Mouse (Mus musculus) forebrain, embryonic 12.5 days (tissue): Measurements from ENCODE around the gene Klhdc8a. TPM values are rescaled to one million over a fixed set of nuclear protein-coding genes. Genes with fewer than 3 reads are reported as not detected.
"Not testable (repeated sequence)": the region's sequence is repeated elsewhere in the genome, so short reads cannot be mapped to it uniquely, and the experiment has no call there.

ENCODE experiments used
- ATAC-seq: fragments of 200-750 bp; cut with Nextera tagmentation; 2 replicates; pipeline ENCODE4 v1.8.0; 2017; ENCODE audit warnings: moderate TSS enrichment; ENCODE audit not compliant: low FRiP score
- H3K27ac ChIP-seq: fragments of 300-500 bp; sonication (generic); 2 replicates; pipeline ENCODE4 v1.5.1; 2016; ENCODE audit warnings: mild to moderate bottlenecking
- H3K27me3 ChIP-seq: fragments of 300-500 bp; sonication (generic); 2 replicates; pipeline ENCODE4 v1.6.1; 2016; ENCODE audit warnings: mild to moderate bottlenecking
- H3K36me3 ChIP-seq: fragments of 300-500 bp; sonication (generic); replicated peaks from 2 replicates; pipeline ENCODE4 v1.6.1; 2016; ENCODE audit warnings: mild to moderate bottlenecking
- H3K4me1 ChIP-seq: fragments of 300-500 bp; sonication (generic); 2 replicates; pipeline ENCODE4 v1.6.1; 2016
- H3K4me2 ChIP-seq: fragments of 300-500 bp; sonication (generic); 2 replicates; pipeline ENCODE4 v1.6.1; 2016; ENCODE audit warnings: mild to moderate bottlenecking, moderate library complexity
- H3K4me3 ChIP-seq: fragments of 300-500 bp; sonication (generic); replicated peaks from 2 replicates; pipeline ENCODE4 v1.5.1; 2016; ENCODE audit warnings: mild to moderate bottlenecking
- H3K9ac ChIP-seq: fragments of 300-500 bp; sonication (generic); 2 replicates; pipeline ENCODE4 v1.6.1; 2016; ENCODE audit warnings: mild to moderate bottlenecking
- H3K9me3 ChIP-seq: fragments of 300-500 bp; sonication (generic); 2 replicates; pipeline ENCODE4 v1.6.1; 2016
- WGBS: fragments of 180-500 bp; shearing (Covaris S2); methylation state at CpG from one replicate; pipeline ENCODE4 v1.1.7; 2016; 5-methylcytosine and 5-hydroxymethylcytosine counted together
- polyA plus RNA-seq: library from polyadenylated mRNA; unstranded; fragments of >200 nt; fragmentation: Nextera tagmentation; extraction: Ambion mirVana; gene quantifications from 2 replicates; pipeline ENCODE4 v1.2.1, GENCODE M21; 2016

Klhdc8a gene
- polyA plus RNA-seq, 1 experiment from 2014 or later, result 1.7 TPM

DNA sequence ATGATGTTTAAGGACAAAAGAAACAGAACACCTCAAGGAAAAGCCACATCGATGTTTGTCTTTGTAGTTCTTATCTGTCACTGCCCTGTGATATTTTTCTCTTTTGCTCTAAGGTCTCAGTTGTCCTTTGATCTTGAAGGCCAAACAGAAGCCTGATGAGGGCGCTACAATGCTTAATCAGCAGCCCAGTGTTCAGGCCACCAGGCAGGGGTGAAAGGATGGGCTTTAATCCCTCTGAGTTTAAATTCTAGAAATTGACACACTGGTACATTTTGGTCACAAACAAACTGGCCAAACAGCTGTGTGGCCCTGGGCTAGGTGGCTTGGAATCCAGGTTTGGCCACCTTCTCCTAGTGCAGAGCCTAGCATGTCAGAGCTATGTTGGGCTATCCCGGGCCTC lies 21.7 kb upstream of the Klhdc8a start:
- Histone ChIP-seq H3K4me3 (no peak overlapping the region), H3K27ac (no peak overlapping the region), H3K9ac (no peak overlapping the region), H3K4me1 (peaks cover 8% of the 10 kb centered on the region), H3K4me2 (no peak overlapping the region), H3K27me3 (0 out of 2 replicates have a peak, but pooled peaks cover 8% of the 10 kb centered on the region), H3K9me3 (no peaks in the 10 kb centered on the region), H3K36me3 (no peaks in the 10 kb centered on the region)
- no peak for ATAC-seq
- 82% methylated on average over 3 of the region's 3 CpGs for WGBS

GRCm38 (mm10) chr1:132277124-132277523 lies 21.3 kb upstream of the Klhdc8a start:
- H3K4me1 ChIP-seq, result peaks cover 12% of the 10 kb centered on the region
- 81% methylated on average over 6 of the region's 6 CpGs for WGBS

DNA sequence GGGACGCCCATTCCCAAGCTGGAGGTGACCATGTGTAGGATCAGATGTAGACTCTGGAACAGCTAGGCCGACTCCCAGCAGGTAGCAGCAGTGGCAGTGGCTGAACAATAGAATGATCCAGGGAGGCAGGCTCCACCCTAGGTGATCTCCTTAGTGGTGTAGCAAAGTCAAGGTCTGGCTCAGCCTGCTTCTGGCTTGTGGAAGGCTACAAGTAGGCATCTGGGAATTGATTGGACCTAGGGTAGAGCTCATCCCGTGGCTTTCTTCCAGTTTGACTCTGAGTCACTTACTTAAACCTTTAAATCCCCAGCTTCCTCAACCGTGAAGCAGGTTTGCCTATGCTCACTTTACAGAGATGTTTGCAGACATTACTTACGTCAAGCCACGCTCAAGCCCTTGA lies 17.8 kb upstream of the Klhdc8a start:
- Histone ChIP-seq H3K27me3 (peaks cover 11% of the 10 kb centered on the region), H3K4me1 (peaks cover 33% of the 10 kb centered on the region)
- ATAC-seq, H3K4me2 ChIP-seq, H3K36me3 ChIP-seq, H3K9me3 ChIP-seq, H3K9ac ChIP-seq, H3K27ac ChIP-seq, H3K4me3 ChIP-seq: not testable (repeated sequence)
- WGBS, result 74% methylated on average over 6 of the region's 6 CpGs

More at GRCm38 (mm10) chr1:132277124-132277523, 21.3 kb upstream of the Klhdc8a start:
- H3K4me3 ChIP-seq, result no peak overlapping the region
- H3K36me3 ChIP-seq, result no peaks in the 10 kb centered on the region
- H3K9me3 ChIP-seq, result no peaks in the 10 kb centered on the region
- 0 out of 2 replicates have a peak, but pooled peaks cover 5% of the 10 kb centered on the region for H3K27me3 ChIP-seq
- no peak overlapping the region for H3K4me2 ChIP-seq
- ATAC-seq, result no peak
- no peak overlapping the region for H3K27ac ChIP-seq
- no peak overlapping the region for H3K9ac ChIP-seq

DNA sequence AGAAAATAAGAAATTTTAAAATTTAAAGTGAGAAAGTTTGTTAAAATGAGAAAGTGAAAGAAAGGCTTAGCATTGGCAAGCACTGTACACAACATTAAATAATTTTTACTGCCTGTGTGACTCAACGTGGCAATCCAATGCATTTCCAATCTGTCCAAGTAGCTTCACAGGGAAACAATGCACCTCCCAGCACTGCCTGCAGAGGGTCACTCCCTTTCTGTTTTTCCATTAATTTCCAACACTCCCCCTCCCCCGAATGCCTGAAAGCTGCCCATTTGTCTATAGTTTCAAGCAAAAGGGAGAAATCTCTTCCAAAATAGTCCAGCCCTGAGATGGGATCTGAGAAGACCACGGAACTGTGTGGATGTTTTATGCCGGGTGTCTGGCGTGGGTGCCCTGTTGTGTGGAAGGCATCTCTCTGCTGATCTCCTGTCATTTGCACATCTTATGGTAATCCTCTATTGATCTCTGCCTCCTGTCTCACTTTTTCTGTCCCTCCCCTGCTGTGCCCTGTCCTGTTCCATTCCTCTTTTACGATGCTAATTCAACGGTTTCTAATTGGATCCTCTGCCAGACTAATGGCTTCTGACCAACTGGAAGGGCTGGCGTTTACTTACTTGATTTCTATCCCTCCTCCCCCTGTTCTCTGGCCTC lies 16.8 kb upstream of the Klhdc8a start:
- Histone ChIP-seq H3K27ac (peak overlapping the region; percentile 78), H3K4me1 (peaks cover 37% of the 10 kb centered on the region), H3K9ac (no peak overlapping the region), H3K9me3 (no peaks in the 10 kb centered on the region), H3K36me3 (no peaks in the 10 kb centered on the region), H3K4me2 (peak overlapping the region; percentile 25; the same call in 1 of the 2 replicates), H3K4me3 (no peak overlapping the region), H3K27me3 (peaks cover 17% of the 10 kb centered on the region)
- ATAC-seq, result peak; percentile 66
- 6% methylated on average over 8 of the region's 8 CpGs for WGBS

DNA sequence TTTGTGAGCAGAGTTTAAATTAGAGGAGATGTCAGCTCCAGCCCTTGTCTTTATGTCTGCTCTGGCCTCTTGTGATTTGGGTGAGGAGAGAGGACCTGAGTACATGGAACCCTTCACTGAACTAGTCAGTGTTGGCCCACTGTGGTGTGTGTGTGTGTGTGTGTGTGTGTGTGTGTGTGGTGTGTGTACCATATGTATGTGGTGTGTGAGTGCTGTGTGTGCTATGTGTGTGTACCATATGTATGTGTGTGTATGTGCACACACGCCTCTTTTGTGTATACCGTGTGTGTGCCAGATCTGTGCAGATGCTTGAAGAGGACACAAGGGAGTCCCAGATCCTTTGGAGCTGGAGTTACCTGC lies 16.3 kb upstream of the Klhdc8a start:
- 82% methylated on average over 2 of the region's 2 CpGs for WGBS
- ATAC-seq, result peak; percentile 18; the same call in 1 of the 2 replicates
- H3K36me3 ChIP-seq, result no peaks in the 10 kb centered on the region
- no peaks in the 10 kb centered on the region for H3K9me3 ChIP-seq
- H3K4me3 ChIP-seq, result no peak overlapping the region
- peaks cover 17% of the 10 kb centered on the region for H3K27me3 ChIP-seq
- H3K4me2 ChIP-seq, result no peak overlapping the region
- H3K27ac ChIP-seq, result peak overlapping the region; percentile 78
- H3K4me1 ChIP-seq, result peaks cover 40% of the 10 kb centered on the region
- H3K9ac ChIP-seq, result no peak overlapping the region

DNA sequence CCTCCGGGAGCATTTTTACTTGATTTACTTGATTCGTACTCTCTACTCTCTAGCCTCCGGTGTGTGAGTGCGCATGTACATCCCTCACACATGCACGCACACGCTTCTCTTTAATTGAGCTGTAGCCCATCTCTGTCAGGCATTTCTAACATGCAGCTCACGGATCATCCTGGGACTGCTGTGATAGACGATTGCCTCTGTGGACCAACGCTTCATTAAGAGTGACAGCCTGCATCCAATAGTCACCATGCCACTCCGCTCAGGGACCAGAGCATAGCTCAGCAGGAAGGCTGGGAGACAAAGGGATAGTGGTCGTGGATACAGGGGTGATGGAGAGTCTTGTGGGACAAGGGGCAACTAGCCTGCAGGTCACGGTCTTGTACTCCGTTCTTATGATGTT lies 15.4 kb upstream of the Klhdc8a start:
- Histone ChIP-seq H3K27me3 (peaks cover 17% of the 10 kb centered on the region), H3K27ac (peak overlapping the region; percentile 78), H3K4me2 (no peak overlapping the region), H3K4me3 (no peak overlapping the region), H3K9ac (no peak overlapping the region), H3K4me1 (peaks cover 49% of the 10 kb centered on the region), H3K9me3 (no peaks in the 10 kb centered on the region), H3K36me3 (no peaks in the 10 kb centered on the region)
- 54% methylated on average over 13 of the region's 13 CpGs for WGBS
- peak; percentile 65 for ATAC-seq

GRCm38 (mm10) chr1:132286735-132287134 lies 11.7 kb upstream of the Klhdc8a start:
- Histone ChIP-seq H3K9ac (no peak overlapping the region), H3K9me3 (no peaks in the 10 kb centered on the region), H3K4me1 (peaks cover 70% of the 10 kb centered on the region), H3K27ac (no peak overlapping the region), H3K36me3 (no peaks in the 10 kb centered on the region), H3K27me3 (peaks cover 18% of the 10 kb centered on the region), H3K4me3 (no peak overlapping the region), H3K4me2 (no peak overlapping the region)
- WGBS, result 88% methylated on average over 1 of the region's 1 CpGs
- no peak for ATAC-seq

DNA sequence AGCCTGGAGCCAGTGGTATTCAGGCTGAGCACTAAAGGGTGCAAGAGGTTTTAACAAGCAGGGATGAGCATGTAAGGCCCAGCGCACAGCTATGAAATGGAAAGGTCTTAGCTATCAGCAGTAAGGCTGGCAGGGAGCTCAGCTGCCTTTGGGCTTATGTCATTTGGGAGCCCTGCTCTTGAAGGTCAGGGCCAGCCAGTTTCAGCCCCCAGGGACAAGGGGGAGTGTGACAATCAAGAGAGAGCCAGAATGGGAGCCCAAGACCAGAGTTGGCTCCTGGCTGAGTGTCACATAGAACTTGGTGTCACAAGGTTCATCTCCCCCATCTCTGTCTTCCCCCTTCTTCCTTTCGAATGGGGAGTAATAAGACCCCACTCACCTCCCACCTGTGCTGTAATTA lies 11.0 kb upstream of the Klhdc8a start:
- H3K36me3 ChIP-seq, result no peaks in the 10 kb centered on the region
- peak overlapping the region; percentile 13; the same call in 1 of the 2 replicates for H3K27ac ChIP-seq
- H3K4me3 ChIP-seq, result no peak overlapping the region
- ATAC-seq, result no peak
- H3K9me3 ChIP-seq, result no peaks in the 10 kb centered on the region
- peaks cover 70% of the 10 kb centered on the region for H3K4me1 ChIP-seq
- 81% methylated on average over 2 of the region's 2 CpGs for WGBS
- H3K27me3 ChIP-seq, result peaks cover 18% of the 10 kb centered on the region
- no peak overlapping the region for H3K9ac ChIP-seq
- H3K4me2 ChIP-seq, result no peak overlapping the region

DNA sequence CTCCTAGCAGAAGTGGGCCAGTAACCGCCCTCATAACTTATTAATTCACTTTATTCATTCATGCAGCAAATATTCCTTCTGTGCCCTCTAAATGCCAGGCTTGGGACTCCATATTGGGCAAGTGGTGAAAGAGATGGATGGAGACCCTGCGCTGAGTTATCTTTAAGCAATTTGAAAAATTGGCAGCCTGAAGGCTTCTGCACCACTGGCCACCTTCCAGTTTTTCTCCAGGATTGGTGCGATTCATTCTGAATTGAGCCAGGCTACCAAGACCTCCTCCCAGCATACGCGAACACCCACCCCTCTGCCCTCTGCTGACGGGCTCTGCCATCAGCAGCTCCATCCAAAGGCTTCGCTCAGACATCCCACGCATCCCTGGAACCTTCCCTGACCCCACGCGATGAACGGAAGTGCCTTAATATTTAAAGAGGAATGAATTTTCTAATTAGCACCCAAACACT lies 10.4 kb upstream of the Klhdc8a start:
- Histone ChIP-seq H3K4me2 (no peak overlapping the region), H3K9me3 (no peaks in the 10 kb centered on the region), H3K27me3 (peaks cover 18% of the 10 kb centered on the region), H3K9ac (no peak overlapping the region), H3K36me3 (no peaks in the 10 kb centered on the region), H3K27ac (peak overlapping the region; percentile 13; the same call in 1 of the 2 replicates), H3K4me1 (peaks cover 70% of the 10 kb centered on the region), H3K4me3 (no peak overlapping the region)
- 10% methylated on average over 11 of the region's 11 CpGs for WGBS
- no peak for ATAC-seq

DNA sequence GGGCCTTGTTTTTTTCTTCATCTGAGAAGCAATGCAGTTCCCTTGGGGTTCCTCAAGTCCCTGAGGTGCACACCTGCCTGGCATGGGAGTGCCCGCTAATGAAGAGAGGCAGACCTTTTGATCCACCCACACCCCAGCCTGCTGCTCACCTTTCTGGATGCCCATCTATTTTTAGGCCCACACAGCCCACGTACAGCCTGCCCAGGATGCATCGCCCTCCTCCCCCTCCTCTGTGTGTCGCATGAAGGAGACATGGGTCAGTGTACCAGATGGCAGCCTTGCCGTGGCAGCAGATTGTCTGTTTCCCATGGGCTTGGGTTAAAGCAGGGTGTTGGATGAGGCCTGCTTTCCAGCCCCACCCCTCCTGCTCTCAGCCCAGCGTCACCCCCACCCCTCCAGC lies 8.5 kb upstream of the Klhdc8a start:
- H3K4me1 ChIP-seq, result peaks cover 61% of the 10 kb centered on the region
- H3K4me2 ChIP-seq, result no peak overlapping the region
- H3K4me3 ChIP-seq, result no peak overlapping the region
- WGBS, result 73% methylated on average over 6 of the region's 6 CpGs
- no peaks in the 10 kb centered on the region for H3K36me3 ChIP-seq
- 0 out of 2 replicates have a peak, but pooled peaks have one; percentile 25 for ATAC-seq
- no peak overlapping the region for H3K27ac ChIP-seq
- no peaks in the 10 kb centered on the region for H3K9me3 ChIP-seq
- peaks cover 21% of the 10 kb centered on the region for H3K27me3 ChIP-seq
- H3K9ac ChIP-seq, result no peak overlapping the region

DNA sequence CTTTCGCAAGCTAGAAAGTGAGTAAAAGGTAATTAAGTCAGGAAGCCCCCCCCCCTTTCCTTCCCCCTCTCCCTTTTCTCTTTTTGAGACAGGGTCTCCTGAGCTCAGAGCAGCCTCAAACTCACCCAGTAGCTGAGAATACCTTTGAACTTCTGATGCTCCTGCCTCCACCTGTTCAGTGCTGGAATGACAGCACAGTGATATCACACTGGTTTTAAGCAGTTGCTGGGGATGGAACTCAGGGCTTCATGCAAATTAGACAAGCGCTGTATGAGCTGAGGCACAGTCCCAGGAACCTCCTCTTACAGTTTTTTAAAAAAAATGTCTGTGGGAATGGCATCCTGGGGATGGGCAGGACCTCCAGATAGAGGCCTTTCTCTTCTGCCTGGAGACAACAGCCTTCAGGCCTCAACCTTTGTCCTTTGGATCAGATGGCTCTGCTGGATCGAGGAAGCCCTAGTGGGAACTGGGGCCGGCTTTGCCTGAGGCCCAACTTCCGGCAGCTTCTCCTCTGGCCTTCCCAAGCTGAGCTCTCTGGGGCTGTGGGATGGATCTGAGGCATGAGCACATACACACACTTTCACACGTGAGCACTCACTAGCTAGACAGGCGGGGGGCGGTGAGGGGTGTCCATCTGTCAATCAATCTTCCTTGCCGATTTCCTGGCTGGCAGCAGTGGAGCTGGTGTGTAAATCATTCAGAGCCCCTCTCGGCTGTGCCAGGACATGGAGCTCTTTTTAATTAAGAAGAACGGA lies 7.3 kb upstream of the Klhdc8a start:
- Histone ChIP-seq H3K9me3 (no peaks in the 10 kb centered on the region), H3K9ac (no peak overlapping the region), H3K4me2 (peak overlapping the region; percentile 21; the same call in 1 of the 2 replicates), H3K4me1 (peaks cover 61% of the 10 kb centered on the region), H3K27me3 (peaks cover 23% of the 10 kb centered on the region), H3K4me3 (no peak overlapping the region), H3K27ac (peak overlapping the region; percentile 79), H3K36me3 (no peaks in the 10 kb centered on the region)
- WGBS, result 27% methylated on average over 11 of the region's 11 CpGs
- peak; percentile 33 for ATAC-seq

- Histone ChIP-seq H3K9ac (no peak overlapping the region), H3K27me3 (peaks cover 23% of the 10 kb centered on the region), H3K36me3 (no peaks in the 10 kb centered on the region), H3K4me3 (no peak overlapping the region), H3K4me2 (peak overlapping the region; percentile 21; the same call in 1 of the 2 replicates), H3K27ac (peak overlapping the region; percentile 79), H3K4me1 (peaks cover 56% of the 10 kb centered on the region), H3K9me3 (no peaks in the 10 kb centered on the region)
- ATAC-seq, result peak; percentile 15; the same call in 1 of the 2 replicates
- WGBS, result 18% methylated on average over 4 of the region's 4 CpGs
Measured at GRCm38 (mm10) chr1:132291706-132292105, 6.7 kb upstream of the Klhdc8a start.
